Mouse (Mus musculus): ENCODE data around the gene Nol9. TPM values are rescaled to one million over a fixed set of nuclear protein-coding genes. Genes with fewer than 3 reads are reported as not detected.

Nol9 gene
- polyA plus RNA-seq, 1 experiment from 2014 or later: 34.4 TPM

- Histone ChIP-seq H3K9ac (peak overlapping the region; percentile 36), H3K4me1 (peaks cover 18% of the 10 kb centered on the region), H3K4me3 (no peak overlapping the region), H3K9me3 (no peaks in the 10 kb centered on the region), H3K4me2 (replicated peaks) (no peak overlapping the region), H3K36me3 (no peaks in the 10 kb centered on the region), H3K27me3 (no peaks in the 10 kb centered on the region), H3K27ac (peak overlapping the region; percentile 48; the same call in 1 of the 2 replicates)
- WGBS: 70% methylated on average over 11 of the region's 11 CpGs
- no peak for ATAC-seq (ENCODE audit: low FRiP score, low read depth)
These were observed 31.6 kb downstream of the Nol9 start for GRCm38 (mm10) chr4:152070494-152071396.

GRCm38 (mm10) chr4:152072121-152072601 is 33.0 kb downstream of the Nol9 start, which contains the start of gene Plekhg5:
Plekhg5 (plus strand) TSS chr4:152072498.
- H3K4me2 ChIP-seq (replicated peaks): no peak within 1 kb of the TSS
- H3K4me3 ChIP-seq: no peak within 1 kb of the TSS
- no peak within 1 kb of the TSS for H3K27ac ChIP-seq
- 0 out of 2 replicates have a peak, but pooled peaks have one; percentile 17 for ATAC-seq (ENCODE audit: low FRiP score, low read depth)
- H3K36me3 ChIP-seq: no peaks in the 10 kb centered on the region
- H3K4me1 ChIP-seq: peaks cover 18% of the 10 kb centered on the region
- no peaks in the 10 kb centered on the region for H3K27me3 ChIP-seq
- H3K9ac ChIP-seq: no peak within 1 kb of the TSS
- no peaks in the 10 kb centered on the region for H3K9me3 ChIP-seq
- 65% methylated on average over 10 of the region's 10 CpGs for WGBS

GRCm38 (mm10) chr4:152072655-152073054 is 33.5 kb downstream of the Nol9 start:
- no peaks in the 10 kb centered on the region for H3K36me3 ChIP-seq
- ATAC-seq (ENCODE audit: low FRiP score, low read depth): no peak
- no peak overlapping the region for H3K4me3 ChIP-seq
- 67% methylated on average over 10 of the region's 10 CpGs for WGBS
- H3K4me1 ChIP-seq: peaks cover 18% of the 10 kb centered on the region
- H3K9ac ChIP-seq: no peak overlapping the region
- no peaks in the 10 kb centered on the region for H3K9me3 ChIP-seq
- no peak overlapping the region for H3K27ac ChIP-seq
- H3K4me2 ChIP-seq (replicated peaks): no peak overlapping the region
- no peaks in the 10 kb centered on the region for H3K27me3 ChIP-seq

- no peak for ATAC-seq (ENCODE audit: low FRiP score, low read depth)
- no peak overlapping the region for H3K9ac ChIP-seq
- 72% methylated on average over 6 of the region's 6 CpGs for WGBS
- peaks cover 18% of the 10 kb centered on the region for H3K4me1 ChIP-seq
- H3K36me3 ChIP-seq: no peaks in the 10 kb centered on the region
- no peaks in the 10 kb centered on the region for H3K9me3 ChIP-seq
- no peak overlapping the region for H3K4me3 ChIP-seq
- no peak overlapping the region for H3K4me2 ChIP-seq (replicated peaks)
- no peak overlapping the region for H3K27ac ChIP-seq
- H3K27me3 ChIP-seq: no peaks in the 10 kb centered on the region
These were observed 34.6 kb downstream of the Nol9 start for GRCm38 (mm10) chr4:152073715-152074114.

GRCm38 (mm10) chr4:152074548-152074947 is 35.4 kb downstream of the Nol9 start:
- 82% methylated on average over 9 of the region's 9 CpGs for WGBS
- Histone ChIP-seq H3K27ac (no peak overlapping the region), H3K4me2 (replicated peaks) (no peak overlapping the region), H3K36me3 (no peaks in the 10 kb centered on the region), H3K4me1 (peaks cover 18% of the 10 kb centered on the region), H3K27me3 (no peaks in the 10 kb centered on the region), H3K9ac (no peak overlapping the region), H3K4me3 (no peak overlapping the region), H3K9me3 (no peaks in the 10 kb centered on the region)
- no peak for ATAC-seq (ENCODE audit: low FRiP score, low read depth)

GRCm38 (mm10) chr4:152077191-152077590 is 38.1 kb downstream of the Nol9 start:
- Histone ChIP-seq H3K27ac (no peak overlapping the region), H3K9ac (no peak overlapping the region), H3K36me3 (no peaks in the 10 kb centered on the region), H3K27me3 (no peaks in the 10 kb centered on the region), H3K4me3 (no peak overlapping the region), H3K4me1 (peaks cover 7% of the 10 kb centered on the region), H3K9me3 (no peaks in the 10 kb centered on the region), H3K4me2 (replicated peaks) (no peak overlapping the region)
- no peak for ATAC-seq (ENCODE audit: low FRiP score, low read depth)
- 84% methylated on average over 9 of the region's 9 CpGs for WGBS

- Histone ChIP-seq H3K27me3 (no peaks in the 10 kb centered on the region), H3K4me2 (replicated peaks) (no peak overlapping the region), H3K9ac (no peak overlapping the region), H3K27ac (no peak overlapping the region), H3K9me3 (no peaks in the 10 kb centered on the region), H3K4me1 (no peaks in the 10 kb centered on the region), H3K36me3 (no peaks in the 10 kb centered on the region), H3K4me3 (no peak overlapping the region)
- no peak for ATAC-seq (ENCODE audit: low FRiP score, low read depth)
- WGBS: 85% methylated on average over 10 of the region's 10 CpGs
These were observed 39.0 kb downstream of the Nol9 start for GRCm38 (mm10) chr4:152078105-152078530.

GRCm38 (mm10) chr4:152079261-152079660 is 40.1 kb downstream of the Nol9 start:
- H3K4me1 ChIP-seq: no peaks in the 10 kb centered on the region
- no peaks in the 10 kb centered on the region for H3K36me3 ChIP-seq
- no peak overlapping the region for H3K27ac ChIP-seq
- no peaks in the 10 kb centered on the region for H3K27me3 ChIP-seq
- 90% methylated on average over 3 of the region's 3 CpGs for WGBS
- no peak for ATAC-seq (ENCODE audit: low FRiP score, low read depth)
- no peak overlapping the region for H3K4me2 ChIP-seq (replicated peaks)
- H3K9ac ChIP-seq: no peak overlapping the region
- H3K9me3 ChIP-seq: no peaks in the 10 kb centered on the region
- no peak overlapping the region for H3K4me3 ChIP-seq

GRCm38 (mm10) chr4:152079931-152080330 is 40.8 kb downstream of the Nol9 start:
- Histone ChIP-seq H3K4me2 (replicated peaks) (no peak overlapping the region), H3K4me3 (no peak overlapping the region), H3K36me3 (no peaks in the 10 kb centered on the region), H3K4me1 (no peaks in the 10 kb centered on the region), H3K9ac (no peak overlapping the region), H3K9me3 (no peaks in the 10 kb centered on the region), H3K27ac (no peak overlapping the region), H3K27me3 (no peaks in the 10 kb centered on the region)
- 60% methylated on average over 7 of the region's 7 CpGs for WGBS
- ATAC-seq (ENCODE audit: low FRiP score, low read depth): no peak

GRCm38 (mm10) chr4:152083611-152084220 is 44.6 kb downstream of the Nol9 start:
- H3K4me3 ChIP-seq: no peak overlapping the region
- ATAC-seq (ENCODE audit: low FRiP score, low read depth): no peak
- H3K27me3 ChIP-seq: no peaks in the 10 kb centered on the region
- 64% methylated on average over 7 of the region's 7 CpGs for WGBS
- 0 out of 2 replicates have a peak, but pooled peaks cover under 1% of the 10 kb centered on the region for H3K36me3 ChIP-seq
- peaks cover 17% of the 10 kb centered on the region for H3K4me1 ChIP-seq
- H3K4me2 ChIP-seq (replicated peaks): no peak overlapping the region
- no peak overlapping the region for H3K9ac ChIP-seq
- 0 out of 2 replicates have a peak, but pooled peaks cover 4% of the 10 kb centered on the region for H3K9me3 ChIP-seq
- H3K27ac ChIP-seq: no peak overlapping the region

- peaks cover 9% of the 10 kb centered on the region; the same call in 1 of the 2 replicates for H3K36me3 ChIP-seq
- H3K9ac ChIP-seq: no peak overlapping the region
- H3K4me3 ChIP-seq: no peak overlapping the region
- peaks cover 21% of the 10 kb centered on the region for H3K4me1 ChIP-seq
- no peak overlapping the region for H3K27ac ChIP-seq
- WGBS: 87% methylated on average over 7 of the region's 7 CpGs
- H3K9me3 ChIP-seq: 0 out of 2 replicates have a peak, but pooled peaks cover 4% of the 10 kb centered on the region
- no peak for ATAC-seq (ENCODE audit: low FRiP score, low read depth)
- H3K4me2 ChIP-seq (replicated peaks): no peak overlapping the region
- no peaks in the 10 kb centered on the region for H3K27me3 ChIP-seq
These were observed 45.5 kb downstream of the Nol9 start for GRCm38 (mm10) chr4:152084616-152085015.
